Mouse (Mus musculus) left cerebral cortex, adult 9 months (tissue): Measurements from ENCODE around the gene Arrdc2.

Experiments
- DNase-seq, 2 experiments: peaks; one replicate each; pipeline ENCODE4 v3.0.0; 2022; ENCODE audit warnings: low spot score in 2 of 2

The Arrdc2 gene

DNA sequence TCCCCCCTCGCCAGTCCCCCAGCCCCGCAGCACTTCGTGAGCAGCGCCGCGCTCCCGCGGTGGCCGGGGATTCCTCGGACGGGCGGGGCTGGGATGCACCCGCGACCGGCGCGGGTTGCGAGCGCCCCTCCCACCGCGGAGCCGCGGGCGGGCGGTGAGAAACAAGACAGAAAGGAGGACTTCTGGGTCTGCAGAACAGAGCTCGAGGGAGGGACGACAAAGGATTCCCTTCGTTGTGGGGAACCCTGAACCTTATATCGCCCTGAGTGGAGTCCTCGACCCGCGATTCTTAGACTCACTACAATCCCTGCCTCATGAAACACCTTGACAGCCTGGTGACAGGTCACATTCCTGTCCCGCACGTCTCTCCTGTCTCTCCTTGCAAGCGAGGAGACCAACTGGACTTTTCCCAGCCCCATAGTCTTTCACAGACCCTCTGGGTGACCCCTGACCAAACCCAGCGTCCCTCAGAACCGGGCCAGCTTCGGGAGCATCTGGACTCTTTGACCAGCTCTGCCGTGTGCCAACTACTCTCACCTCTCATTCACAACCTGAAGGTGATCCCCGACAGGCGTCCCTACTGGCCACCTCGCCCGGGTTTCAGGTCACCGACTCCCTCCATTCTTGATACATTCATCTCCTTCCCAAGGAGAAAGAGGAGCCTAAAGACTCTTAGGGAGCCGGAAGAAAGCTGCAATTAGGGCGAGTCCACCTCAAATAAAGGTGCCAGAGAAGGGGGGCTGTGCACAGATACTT is 24.6 kb upstream of the Arrdc2 start:
- DNase-seq = no peak

DNA sequence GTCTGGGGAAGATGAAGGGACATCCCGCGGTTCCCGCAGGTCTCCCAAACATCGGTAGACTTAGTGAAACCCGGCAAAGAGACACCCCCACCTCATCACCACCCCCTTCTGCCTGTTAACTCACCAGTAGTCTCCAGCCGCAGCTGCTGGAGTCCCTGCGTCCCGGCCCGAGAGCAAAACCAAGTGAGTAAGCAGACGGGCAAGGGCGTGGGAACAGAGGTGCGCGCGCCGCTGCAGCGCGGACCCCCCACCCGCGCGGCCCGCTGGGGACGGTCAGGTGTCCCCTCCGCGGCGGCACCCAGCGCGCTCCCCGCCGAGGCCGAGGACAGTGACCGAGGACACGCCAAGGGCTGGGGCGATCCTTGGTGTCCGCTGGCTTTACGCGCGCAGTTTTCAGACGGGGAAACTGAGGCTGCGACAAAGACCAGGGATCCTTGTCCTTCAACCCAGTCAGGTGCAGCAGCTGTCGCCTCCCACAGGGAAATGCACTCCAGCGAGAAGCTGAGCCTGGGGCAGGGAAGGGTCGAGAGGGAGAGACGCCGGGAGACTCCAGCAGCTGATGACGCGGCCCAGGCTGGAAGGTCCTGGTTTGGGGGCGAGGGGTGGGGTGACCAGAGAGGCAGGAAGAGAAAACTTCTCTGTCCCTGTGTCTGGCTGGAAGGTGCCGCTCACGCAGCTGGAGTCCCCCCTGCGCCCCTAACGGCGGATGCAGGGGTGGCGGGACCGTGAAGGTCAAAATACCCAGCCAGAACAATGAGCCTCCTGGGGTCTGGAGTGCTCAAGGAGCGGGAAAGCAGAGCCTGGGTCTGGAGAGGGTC is 23.5 kb upstream of the Arrdc2 start, which contains the start of gene Kcnn1:
Gene Kcnn1, minus strand, starts transcription at position 435 of the 818 bp plus-strand sequence.
- DNase-seq = no peak

DNA sequence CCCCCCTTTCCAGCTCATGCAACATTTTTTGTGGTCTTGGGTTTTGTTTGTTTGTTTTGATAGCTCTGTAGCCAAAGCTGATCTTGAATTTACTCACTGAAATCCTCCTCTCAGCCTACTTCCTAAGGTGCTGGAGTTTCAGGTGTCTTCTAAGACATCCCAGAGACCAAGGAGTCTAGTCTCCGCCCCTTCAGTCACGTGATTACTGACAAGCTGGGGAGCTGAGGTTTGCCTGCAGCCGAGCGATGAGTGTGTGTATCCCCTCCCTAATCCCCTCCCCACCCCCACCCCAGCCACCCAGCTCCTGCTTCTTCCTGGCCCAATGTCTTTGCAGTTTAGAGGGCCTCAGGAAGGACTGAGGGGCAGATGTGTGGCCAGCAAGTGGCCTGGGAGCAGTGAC is 18.0 kb upstream of the Arrdc2 start:
- DNase-seq = no peak

DNA sequence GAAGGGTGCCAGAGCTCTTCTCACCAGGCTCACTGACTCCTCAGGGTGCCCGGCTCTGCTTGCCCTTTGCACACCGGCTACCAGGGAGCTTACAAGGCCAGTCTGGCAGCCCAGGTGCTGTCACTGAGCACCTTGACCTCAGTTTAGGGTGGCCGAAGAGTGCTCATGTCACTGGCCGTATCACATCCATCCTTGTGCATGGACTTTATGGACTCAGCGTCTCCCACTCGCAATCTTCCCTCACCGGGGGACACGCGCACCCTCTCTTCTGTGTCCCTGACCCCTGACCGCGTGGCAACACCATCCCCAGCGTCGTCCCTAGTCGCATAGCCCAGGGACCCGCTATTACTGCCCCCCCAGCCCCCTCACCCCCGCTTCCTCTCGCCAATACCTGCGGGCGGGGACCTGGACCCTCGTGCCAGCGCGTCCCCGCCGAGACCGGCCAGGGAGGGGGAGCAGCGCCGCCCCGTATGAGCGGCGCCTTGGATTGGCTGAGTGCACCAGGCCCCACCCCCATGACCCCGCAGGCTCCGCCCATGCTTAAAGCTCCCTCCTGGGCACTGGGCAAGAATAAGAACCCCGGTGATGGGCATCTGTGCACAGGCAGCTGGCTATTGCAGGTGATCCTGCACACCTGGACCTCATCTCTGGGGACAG is 17.1 kb upstream of the Arrdc2 start:
- DNase-seq = peak in 1 of 2 experiments; percentile 76

DNA sequence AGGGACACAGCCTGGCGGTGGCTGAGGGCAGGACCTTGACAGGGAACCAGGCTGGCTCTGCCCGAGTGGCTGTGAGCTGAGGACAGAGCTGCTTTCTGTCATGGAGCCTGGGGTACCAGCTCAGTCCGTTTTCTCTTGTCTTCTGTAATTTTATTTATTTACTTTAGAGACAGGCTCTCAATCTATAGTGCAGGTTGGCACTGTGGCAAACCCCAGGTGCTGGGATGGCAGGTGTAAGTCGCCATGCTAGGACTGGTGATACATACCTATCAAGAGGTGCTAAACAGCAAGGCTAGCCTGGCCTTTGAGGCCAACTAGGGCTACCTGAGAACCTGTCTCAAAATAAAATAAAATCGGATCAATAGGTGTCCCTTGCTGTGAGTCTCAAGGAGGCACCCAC is 16.5 kb upstream of the Arrdc2 start:
- no peak for DNase-seq

DNA sequence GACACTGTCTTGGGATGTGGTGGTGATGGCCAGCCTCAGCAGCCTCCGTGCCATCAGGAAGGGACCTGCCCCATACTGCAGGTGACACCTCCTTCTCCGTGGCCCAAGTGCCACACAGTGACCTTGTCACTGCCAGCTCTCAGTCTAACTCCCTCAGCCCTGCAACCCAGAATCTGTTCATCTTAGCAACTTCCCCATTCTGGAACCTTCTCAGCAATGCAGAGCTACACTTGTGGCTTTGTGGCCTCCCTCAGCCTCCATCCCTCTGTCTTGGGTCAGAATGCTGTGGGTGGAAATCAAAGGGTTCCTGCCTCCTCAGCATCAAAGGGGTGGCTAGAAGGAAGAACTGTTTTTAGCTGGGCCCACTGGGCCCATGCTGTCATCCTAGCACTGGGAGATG is 14.3 kb upstream of the Arrdc2 start:
- DNase-seq = no peak

DNA sequence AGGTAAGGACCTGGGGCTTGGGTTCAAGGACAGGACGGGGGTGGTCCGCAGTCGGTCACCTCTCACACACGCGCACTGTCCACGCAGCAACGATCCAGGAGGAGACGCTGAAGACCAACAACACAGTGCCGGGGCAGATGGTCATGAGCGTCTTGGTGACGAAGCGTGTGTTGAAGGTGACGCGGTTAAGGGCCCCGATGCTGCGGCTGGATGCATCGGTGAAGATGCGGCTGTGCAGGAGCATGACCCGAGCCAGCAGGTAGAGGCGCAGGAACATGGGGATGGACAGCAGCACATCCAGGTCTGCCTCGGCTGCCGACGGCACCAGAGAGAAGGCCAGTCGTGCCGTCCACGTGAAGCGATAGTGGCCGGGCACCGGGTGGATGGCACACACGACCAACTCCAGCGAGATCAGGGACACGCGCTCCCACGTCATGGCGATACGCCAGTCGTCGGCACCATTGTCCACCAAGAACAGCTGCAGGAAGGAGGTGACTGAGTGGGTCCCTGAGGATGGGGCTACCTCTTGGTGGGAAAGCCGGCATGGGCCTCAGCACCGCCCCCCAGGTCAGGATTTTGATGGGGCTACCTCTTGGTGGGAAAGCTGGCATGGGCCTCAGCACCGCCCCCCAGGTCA is 13.2 kb upstream of the Arrdc2 start:
- DNase-seq = no peak

DNA sequence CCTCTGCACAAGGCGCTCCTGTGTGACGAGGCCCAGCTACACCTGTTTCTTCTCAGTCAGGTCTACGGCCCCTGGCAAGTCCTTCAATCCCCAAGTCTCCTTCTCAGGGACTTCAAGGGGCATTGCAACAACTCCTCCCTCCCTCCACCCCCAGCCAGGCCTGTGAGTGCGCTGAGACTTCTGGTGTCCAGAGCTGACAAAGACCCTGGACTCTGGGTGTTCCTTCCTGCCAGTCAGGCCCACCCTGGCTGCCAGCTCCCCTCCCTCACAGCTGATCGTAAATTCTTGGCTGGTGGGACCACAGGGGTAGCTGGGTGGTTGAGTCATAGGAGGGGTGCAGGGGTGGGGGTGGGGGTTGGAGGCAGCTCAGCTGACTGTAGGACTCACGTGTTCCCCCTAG is 12.3 kb upstream of the Arrdc2 start:
- DNase-seq = no peak

DNA sequence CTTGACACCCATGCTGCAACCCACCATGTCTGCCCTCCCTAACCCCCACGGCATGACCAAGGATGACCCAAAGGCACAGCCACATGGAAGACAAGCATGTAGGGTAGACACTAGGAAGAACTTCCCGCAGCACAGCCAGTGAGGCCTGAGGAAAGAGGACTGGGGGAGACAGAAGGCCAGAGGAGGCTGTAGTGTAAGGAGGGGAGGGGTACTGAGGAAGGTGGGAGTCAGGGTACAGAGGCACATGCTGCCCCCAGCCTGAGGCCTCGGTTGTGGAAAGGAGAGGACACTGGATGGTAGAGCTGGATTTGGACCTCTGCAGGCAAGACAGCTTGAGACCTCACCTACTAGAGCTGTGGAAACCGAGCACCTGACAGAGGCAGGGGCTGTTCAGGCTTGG is 11.4 kb upstream of the Arrdc2 start:
- no peak for DNase-seq

DNA sequence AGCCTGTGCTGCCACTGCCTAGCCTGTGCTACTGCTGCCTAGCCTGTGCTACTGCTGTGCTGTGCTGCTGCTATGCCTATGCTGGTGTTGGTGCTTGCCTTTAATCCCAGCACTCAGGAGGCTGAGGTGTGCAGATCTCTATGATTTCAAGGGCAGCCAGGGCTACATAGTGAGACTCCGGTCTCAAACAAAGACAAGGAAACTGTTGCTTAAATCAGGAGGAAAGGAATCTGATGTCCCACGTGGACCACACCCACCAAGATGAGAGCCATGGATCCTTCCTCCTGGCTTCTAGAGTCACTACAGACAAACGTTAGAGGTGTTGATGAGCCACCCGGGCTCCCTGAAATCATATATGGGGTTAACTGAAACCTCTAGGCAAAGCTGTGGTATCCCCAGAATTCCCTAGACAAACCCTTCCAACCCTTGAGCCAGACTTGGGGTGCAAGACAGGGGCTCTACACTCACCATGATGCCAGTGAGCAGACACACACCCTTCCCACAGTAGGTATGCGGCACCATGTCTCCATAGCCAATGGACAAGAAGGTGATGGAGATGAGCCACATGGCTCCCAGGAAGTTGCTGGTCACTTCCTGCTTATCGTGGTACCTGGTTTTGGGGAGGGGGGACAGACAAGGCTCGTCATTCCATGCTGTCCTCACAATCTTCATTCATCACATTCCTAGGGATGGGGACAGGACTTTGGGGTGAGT is 10.8 kb upstream of the Arrdc2 start:
- no peak for DNase-seq

DNA sequence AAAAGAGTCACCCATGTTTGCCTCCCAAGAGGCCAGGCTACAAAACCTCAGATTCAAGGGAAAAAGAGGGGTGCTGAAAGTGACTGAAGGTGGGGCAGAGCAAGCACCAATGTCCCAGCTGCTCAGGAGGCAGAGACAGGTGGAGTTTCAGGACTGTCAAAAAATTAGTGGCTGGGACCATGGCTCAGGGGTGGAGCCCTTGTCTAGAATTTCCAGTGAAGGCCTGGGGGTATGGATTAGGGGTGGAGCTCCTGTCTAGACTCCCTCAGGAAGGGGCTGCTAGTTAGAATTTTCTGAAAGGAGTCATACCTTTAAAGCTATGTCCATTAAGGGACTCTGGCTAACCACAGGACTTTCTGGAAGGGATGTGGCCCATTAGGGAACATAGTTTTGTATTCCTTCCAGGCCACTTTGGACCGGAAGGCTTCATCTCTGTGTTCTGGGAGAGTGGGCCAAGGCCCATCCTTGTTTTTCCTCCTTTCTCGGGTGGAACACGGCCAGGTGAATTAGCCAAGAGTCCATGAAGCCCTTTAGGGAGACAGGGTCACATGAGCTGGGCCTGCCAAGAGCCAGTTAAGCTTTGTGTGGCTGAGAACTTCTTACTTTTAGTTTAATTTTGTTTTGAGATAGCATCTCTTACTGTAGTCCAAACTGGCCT is 9.9 kb upstream of the Arrdc2 start:
- no peak for DNase-seq

DNA sequence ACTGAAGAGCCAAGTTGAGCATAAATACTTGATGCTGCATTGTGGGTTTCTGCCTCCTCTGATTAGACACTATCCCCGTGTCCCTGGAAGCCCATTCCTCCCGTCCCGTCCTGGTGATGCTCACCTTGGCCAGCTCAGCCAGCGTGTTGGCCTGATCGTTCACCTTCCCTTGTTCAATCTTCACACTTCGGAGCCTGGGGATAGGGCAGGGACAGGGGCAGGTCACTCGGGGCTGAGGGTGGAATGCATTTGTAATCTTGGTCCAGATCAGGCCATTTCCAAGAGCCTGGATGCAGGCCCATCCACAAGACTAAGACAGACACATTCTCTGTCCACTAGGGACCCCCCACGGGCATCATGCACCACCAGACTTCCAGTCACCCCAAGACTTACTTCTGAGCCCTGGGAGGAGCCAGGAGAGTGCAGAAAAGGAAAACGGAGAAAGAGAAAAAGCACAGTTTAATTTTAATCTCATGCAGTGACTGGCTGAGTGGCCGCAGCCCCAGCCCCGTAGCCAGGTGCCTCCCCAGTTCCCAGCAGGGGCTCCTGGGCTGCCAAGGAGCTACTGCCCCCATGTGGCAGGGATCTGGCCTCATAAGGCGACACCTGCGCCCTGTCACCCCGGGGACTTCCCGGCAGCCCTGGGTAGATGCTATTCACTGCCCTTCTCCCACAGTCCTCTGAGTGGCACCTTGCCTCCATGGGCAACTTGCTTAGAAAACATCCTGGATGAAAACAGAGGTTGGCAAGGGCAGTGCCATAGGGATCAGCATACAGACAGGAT is 7.0 kb upstream of the Arrdc2 start:
- DNase-seq = no peak

DNA sequence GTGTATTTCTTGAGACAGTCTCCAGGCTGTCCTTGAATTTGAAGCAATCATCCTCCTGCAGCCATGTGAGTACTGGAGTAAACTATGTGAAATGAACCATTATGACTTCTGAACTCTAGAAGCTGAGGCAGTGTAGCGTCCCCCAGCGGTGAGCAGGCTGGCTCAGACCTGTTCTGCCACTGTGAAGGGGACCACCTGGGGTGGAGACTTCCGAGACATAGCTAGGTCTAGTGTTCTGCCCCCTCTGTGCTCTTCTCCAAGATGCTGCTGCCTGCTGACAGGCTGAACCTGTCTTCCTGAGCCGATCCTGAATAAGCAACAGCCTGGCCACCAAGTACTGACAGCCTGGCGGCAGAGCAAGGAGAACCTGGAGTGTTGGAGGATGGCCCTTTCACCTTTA is 5.6 kb upstream of the Arrdc2 start:
- no peak for DNase-seq

DNA sequence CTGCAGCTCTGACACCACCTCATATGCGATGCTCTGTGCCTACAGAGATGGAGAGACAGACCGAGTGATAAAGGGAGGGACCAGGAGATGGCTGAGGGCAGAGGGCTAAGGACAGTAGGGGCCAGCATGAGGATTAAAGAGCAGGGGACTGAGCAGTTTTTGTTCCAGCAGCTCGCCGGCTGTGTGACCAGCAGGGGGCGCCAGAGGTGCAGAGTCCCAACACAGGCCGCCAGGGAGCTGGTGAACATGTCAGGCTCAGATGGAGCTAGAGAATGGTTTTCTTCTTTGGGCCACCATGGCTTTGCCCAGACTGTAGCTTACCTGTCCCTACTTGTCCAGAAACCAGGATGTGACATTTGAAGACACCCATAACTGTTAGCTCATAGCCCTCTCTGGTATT is 5.0 kb upstream of the Arrdc2 start:
- DNase-seq = peak in 1 of 2 experiments; percentile 90

DNA sequence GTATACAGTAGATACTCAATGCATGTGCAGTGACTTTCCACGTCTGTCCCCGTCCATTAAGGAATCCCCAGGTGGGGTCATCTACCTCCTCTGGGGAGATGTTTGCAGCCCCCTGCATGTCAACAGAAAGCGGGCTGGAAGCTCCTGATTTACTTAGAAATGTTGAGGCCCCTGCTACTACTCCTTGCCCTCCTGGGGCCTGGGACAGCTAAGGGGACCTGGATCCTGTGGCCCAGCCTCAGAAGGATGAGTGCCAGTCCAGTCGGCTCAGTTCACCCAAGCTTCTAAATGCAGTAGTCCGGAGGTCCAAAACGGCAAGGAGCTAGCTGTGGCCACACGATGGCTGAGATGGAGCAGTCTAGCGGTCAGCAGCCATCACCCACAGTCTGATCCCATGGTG is 4.4 kb upstream of the Arrdc2 start:
- no peak for DNase-seq

DNA sequence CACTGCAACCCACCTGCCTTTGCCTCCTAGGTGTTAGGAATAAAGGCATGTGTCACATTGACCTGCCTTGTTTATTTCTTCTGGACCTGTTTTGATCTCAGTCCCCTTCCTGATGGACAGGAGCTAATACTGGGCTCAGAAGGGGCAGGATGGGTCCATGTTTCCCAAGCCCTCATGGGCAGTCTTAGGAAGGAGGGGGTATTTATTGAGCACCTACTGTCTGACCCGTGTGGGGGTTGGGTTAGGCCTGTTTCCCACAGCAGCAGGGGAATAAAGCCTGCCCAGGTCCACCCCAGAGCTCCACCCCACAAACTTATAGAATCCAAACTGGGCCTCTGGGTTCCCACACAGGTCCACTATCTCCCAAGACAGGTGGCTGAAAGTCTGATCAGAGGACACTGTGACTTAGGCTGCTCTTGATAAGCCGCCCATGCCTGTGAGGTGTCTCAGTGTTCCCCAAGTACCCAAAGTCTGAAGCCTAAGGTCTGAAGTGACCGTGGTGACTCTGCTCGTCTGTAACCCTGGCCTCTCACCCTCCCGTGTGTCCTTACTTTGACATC is 3.8 kb upstream of the Arrdc2 start:
- DNase-seq = no peak

DNA sequence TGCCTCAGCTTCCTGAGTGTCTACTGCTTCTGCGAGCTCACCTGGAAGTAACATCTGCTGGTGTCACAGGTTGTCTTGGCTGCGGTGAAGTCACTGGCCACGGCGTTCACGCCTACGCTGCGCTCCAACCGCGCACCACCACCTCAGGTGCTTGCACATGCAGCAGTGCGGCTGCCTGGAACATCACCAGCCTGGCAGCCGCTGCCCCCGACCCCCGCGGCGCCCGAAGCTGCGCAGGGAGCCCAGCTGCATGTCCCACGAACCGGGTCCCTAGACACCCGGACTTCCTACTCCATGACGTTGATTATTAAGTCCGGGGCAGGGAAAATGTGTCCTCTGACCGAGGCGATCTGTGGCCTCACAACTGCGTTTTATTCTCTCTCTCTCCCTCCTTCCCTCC is 3.0 kb upstream of the Arrdc2 start:
- no peak for DNase-seq

DNA sequence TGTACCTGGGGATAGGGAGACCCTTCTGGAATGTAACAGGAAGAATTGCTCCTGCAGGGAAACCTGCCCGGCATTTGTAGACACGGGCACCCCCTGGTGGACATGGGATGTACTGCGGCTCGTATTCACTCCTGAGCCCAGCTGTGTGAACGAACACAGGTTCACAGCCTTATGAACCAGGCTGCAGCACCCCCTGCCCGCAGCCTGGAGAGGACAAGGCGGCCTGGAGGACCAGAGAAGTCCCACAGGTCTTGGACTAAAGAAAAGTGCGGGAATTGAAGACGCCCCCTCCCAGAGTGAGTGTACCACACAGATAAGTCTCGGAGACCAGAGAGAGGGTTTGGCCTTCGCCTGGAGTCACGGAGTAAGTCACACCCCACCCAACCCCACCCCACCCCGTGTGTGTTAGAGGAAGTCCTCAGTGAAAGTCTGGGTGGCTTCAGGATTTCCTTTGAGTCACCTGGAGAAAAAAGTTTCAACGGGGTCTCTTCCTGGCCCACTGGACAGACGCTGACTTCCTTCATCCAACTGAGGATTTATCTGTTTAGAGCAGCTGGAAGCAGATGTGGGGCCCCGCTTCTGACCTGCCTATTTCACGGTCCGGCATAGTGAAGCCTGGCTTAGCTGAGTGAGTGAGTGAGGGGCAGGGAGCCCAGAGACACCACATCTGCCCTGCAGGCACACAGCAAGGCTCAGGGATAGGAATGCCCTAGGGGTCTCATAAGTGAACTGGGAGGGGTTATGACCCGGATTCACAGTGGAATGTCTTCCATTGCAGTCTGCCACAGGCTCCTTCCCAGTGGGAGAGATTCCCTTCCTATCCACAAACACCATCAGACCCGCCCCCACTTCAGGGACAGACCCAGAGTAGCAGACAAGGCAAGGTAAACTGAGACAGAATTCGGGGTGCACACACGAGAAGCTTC is 1.9 kb upstream of the Arrdc2 start:
- peak in 1 of 2 experiments; percentile 92 for DNase-seq

DNA sequence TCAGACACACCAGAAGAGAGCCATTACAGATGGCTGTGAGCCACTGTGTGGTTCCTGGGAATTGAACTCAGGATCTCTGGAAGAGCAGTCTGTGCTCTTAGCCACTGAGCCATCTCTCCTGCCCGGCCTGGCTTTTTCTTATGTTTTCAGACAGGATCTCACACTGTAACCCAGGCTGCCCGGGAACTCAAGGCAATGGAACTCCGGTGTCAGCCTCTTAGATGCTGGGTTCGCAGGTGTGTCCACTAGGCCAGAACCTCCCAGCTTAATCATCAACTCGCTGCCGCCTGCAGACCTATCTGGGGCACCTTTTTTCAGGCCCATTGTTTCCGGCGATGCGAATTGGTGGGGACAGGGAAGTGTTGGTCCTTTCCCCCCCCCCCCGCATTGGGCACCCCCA is 1.1 kb upstream of the Arrdc2 start:
- DNase-seq = no peak
